28 mouse cellular contexts compared by ENCODE assay signal in the genomic region with DNA sequence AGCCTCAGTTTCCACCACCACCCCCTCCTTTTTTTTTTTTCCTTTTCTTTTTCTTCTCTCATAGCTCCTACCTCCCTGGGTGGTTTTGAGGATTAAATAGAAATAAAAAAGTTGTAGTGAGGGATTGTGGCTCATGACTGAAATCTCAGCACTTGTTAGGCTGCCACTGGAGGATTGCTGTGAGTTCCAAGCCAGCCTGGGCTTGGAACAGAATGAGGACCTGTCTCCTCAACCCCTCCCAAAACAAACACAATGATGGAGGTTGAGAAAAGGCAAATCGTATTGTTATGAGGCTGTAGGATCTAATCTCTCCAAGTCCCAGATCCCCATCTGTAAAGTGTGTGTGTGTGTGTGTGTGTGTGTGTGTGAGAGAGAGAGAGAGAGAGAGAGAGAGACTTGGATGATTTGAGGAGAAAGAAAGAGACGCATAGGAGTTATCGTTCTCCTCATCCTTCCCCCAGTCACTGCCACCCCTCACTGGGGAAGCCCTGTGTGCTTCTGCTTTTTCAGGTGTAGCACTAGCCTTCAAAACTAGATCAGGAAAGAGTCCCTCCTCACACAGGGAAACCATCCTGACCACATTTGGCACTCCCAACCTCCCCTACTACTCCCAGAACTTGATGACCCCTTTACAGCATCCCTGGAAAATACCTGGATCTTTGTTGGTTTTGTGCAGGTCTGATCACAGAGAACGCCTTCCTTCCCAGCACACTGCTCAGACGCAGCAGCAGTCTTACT. TPM values are rescaled to one million over a fixed set of nuclear protein-coding genes. Genes with fewer than 3 reads are reported as not detected.
"Had no signal": no experiment of that assay in that cellular context is flagged by ENCODE, and none has a peak within 500 bp of the region (broad histone marks: within the 10 kb centered on the region; RNA-seq: fewer than 3 reads in every experiment).

No protein-coding gene starts in this region.

- H3K9ac ChIP-seq: heart, embryonic 12.5 days; hindbrain, embryonic 12.5 days; hindbrain, embryonic 15.5 days; intestine, embryonic 15.5 days; limb, embryonic 13.5 days; liver, embryonic 13.5 days; liver, embryonic 15.5 days; liver, postnatal 0 days had no signal

- DNase-seq: gastrocnemius, adult 2 months; gastrocnemius, postnatal 10 days; gastrocnemius, postnatal 25 days; heart, adult 18-20 months; heart, postnatal 10 days; heart, postnatal 4 days; kidney, adult 18-20 months; kidney, adult 8-10 months; kidney, postnatal 10 days; kidney, postnatal 25 days; liver; liver, embryonic 13.5 days; liver, postnatal 0 days had no signal

- H3K27ac ChIP-seq: gastrocnemius, adult 2 months; heart, embryonic 10.5 days; hindbrain, embryonic 10.5 days; hindbrain, embryonic 12.5 days; hindbrain, embryonic 15.5 days; intestine, embryonic 15.5 days; layer of hippocampus, adult 2 months; left cerebral cortex, adult 2 months; limb, embryonic 13.5 days; liver, embryonic 13.5 days; liver, embryonic 15.5 days had no signal

- H3K4me2 ChIP-seq: heart, embryonic 12.5 days; hindbrain, embryonic 12.5 days; hindbrain, embryonic 15.5 days; intestine, embryonic 15.5 days; liver, embryonic 11.5 days; liver, embryonic 13.5 days; liver, embryonic 15.5 days had no signal

- H3K4me1 ChIP-seq: heart, embryonic 12.5 days; hindbrain, embryonic 12.5 days; hindbrain, embryonic 15.5 days; intestine, embryonic 15.5 days; liver, embryonic 13.5 days; liver, embryonic 15.5 days had no signal

- H3K36me3 ChIP-seq: heart, embryonic 10.5 days; heart, embryonic 12.5 days; hindbrain, embryonic 10.5 days; hindbrain, embryonic 12.5 days; hindbrain, embryonic 15.5 days; intestine, embryonic 15.5 days; limb, embryonic 13.5 days; liver, embryonic 13.5 days; liver, embryonic 15.5 days had no signal

- H3K4me3 ChIP-seq: gastrocnemius, adult 2 months; heart, embryonic 10.5 days; heart, embryonic 12.5 days; hindbrain, embryonic 10.5 days; hindbrain, embryonic 12.5 days; hindbrain, embryonic 15.5 days; intestine, embryonic 15.5 days; layer of hippocampus, adult 2 months; left cerebral cortex, adult 2 months; limb, embryonic 13.5 days; liver, embryonic 13.5 days; liver, embryonic 15.5 days had no signal

- H3K9me3 ChIP-seq: heart, embryonic 10.5 days; heart, embryonic 12.5 days; hindbrain, embryonic 10.5 days; hindbrain, embryonic 12.5 days; hindbrain, embryonic 15.5 days; intestine, embryonic 15.5 days; limb, embryonic 13.5 days; liver, embryonic 13.5 days; liver, embryonic 15.5 days had no signal

- H3K27me3 ChIP-seq: hindbrain, embryonic 12.5 days; hindbrain, embryonic 15.5 days; intestine, embryonic 15.5 days; liver, embryonic 13.5 days; liver, embryonic 15.5 days had no signal

- ATAC-seq: inflammation-experienced regulatory T-cells, adult 6 months; intestine, embryonic 15.5 days; intestine, postnatal 0 days; liver, postnatal 0 days had no signal

RNA-seq across cellular contexts. Expression of a gene that starts 0.8 kb away (rescaled TPM):
- total RNA-seq: granulocyte monocyte progenitor cell, adult 5-6 weeks had no signal
- polyA plus RNA-seq: heart, embryonic 12.5 days; heart, embryonic 14.5 days; inflammation-experienced regulatory T-cells, adult 6 months; intestine, postnatal 0 days; liver, embryonic 11.5 days; liver, embryonic 13.5 days; liver, embryonic 15.5 days; liver, postnatal 0 days had no signal
